Mouse (Mus musculus): ENCODE measurements around the gene Igflr1.

Igflr1 gene

GRCm38 (mm10) chr7:30613529-30614112 lies 48.4 kb downstream of the Igflr1 start:
- peak; percentile 47 for DNase-seq (ENCODE audit: low read depth, low spot score)

DNA sequence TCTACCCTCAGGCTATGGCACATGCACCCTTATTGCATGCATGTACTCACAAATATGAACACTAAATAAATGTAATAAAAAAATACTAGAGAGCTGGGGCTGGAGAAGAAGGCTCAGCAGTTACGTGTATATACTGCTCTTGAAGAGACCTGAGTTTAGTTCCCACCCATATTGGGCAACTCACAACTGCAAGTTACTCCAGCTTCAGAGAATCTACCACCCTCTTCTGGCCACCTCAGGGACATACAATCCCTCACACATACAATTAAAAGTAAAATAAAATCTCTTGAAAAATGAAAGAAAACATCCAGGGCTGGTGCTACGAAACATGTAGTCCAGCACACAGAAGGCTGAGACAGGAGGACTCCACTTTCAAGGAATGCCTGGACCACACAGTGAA lies 49.2 kb downstream of the Igflr1 start:
- DNase-seq (ENCODE audit: low read depth, low spot score), result no peak

DNA sequence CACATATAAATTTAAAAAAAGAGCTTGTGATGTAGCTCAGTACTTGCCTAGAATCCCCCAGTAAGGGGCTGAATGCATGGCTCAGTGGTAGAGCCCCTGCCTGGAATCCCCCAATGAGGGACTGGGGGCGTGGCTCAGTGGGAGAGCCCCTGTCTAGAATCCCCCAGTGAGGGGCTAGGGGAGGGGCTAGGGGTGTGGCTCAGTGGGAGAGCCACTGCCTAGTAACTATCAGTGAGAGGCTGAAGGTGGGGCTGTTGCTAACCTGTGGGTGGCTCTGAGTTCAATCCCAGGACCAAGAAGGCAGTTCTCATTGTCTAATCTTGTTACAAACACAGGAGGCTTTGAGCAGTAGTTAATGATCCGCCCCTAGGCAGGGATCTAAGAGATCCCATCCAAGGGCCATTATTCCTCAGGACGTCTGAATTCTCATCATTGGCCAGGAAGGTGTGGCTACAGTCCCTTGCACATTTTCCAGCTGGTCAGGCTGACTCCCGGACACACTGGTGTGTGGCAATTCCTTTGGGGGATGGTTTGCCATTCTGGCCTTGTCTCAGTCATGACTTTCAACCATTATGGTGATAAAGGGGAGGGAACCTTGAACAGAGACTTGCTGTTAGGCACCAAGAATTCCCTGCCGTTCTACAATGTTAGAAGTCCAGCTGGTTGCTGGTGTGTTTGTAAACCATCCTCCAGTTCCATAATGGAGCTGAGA lies 50.0 kb downstream of the Igflr1 start:
- DNase-seq (ENCODE audit: low read depth, low spot score), result no peak
